Mouse (Mus musculus): ENCODE measurements around the gene Tmeff1. TPM values are rescaled to one million over a fixed set of nuclear protein-coding genes. Genes with fewer than 3 reads are reported as not detected.

Gene Tmeff1
- polyA plus RNA-seq, 1 experiment from 2014 or later = 276 TPM

DNA sequence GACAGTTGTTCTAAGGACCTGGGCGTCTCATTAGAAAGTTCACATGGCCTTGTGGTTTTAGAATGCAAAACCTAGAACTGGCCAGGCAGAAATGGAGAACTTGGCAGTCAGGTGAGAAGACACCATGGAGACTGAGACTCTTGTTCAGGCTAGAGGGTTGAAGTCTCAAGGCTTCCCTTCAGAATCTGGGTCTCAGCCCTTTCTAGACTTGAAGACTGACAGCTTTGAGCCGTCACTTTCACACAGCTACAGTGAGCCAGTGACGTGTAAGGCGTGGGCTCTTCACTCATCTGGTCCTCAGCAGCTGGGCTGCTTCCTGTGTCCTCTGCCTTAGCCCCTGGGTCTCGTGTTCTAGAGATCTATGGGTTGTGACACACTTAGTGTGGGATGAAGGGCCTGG is 7.4 kb downstream of the Tmeff1 start:
- Histone ChIP-seq H3K36me3 (no peaks in the 10 kb centered on the region; the same call in 1 of the 2 replicates), H3K4me2 (no peak overlapping the region), H3K27me3 (replicated peaks) (no peaks in the 10 kb centered on the region), H3K27ac (replicated peaks) (no peak overlapping the region), H3K9ac (replicated peaks) (no peak overlapping the region), H3K4me1 (peaks cover 7% of the 10 kb centered on the region), H3K4me3 (replicated peaks) (no peak overlapping the region), H3K9me3 (replicated peaks) (no peaks in the 10 kb centered on the region)
- no peak for ATAC-seq (ENCODE audit: low FRiP score)
- 90% methylated on average over 5 of the region's 5 CpGs for WGBS

DNA sequence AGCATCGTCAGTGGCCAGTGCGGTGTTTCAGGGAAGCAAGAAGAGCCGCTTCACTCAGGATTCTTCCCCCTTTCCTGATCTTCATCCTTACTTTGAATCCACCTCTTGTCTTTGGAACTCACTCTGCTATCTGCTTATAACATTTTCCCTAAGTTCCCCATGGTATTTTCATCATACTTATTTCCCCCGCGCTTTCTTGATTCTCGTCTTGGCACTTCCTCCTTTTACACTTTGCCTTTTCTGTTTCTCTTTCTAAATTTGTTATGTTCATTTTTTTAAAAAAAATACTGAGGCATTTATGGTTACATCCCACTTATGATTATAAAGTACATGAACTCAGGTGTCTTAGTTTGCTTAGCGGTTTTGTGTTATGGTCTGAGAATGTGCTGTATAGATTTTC is 7.9 kb downstream of the Tmeff1 start:
- no peak overlapping the region for H3K27ac ChIP-seq (replicated peaks)
- no peaks in the 10 kb centered on the region; the same call in 1 of the 2 replicates for H3K36me3 ChIP-seq
- no peak overlapping the region for H3K4me3 ChIP-seq (replicated peaks)
- 94% methylated on average over 7 of the region's 7 CpGs for WGBS
- H3K9me3 ChIP-seq (replicated peaks) = no peaks in the 10 kb centered on the region
- H3K27me3 ChIP-seq (replicated peaks) = no peaks in the 10 kb centered on the region
- no peak overlapping the region for H3K4me2 ChIP-seq
- peaks cover 9% of the 10 kb centered on the region for H3K4me1 ChIP-seq
- no peak for ATAC-seq (ENCODE audit: low FRiP score)
- H3K9ac ChIP-seq (replicated peaks) = no peak overlapping the region

DNA sequence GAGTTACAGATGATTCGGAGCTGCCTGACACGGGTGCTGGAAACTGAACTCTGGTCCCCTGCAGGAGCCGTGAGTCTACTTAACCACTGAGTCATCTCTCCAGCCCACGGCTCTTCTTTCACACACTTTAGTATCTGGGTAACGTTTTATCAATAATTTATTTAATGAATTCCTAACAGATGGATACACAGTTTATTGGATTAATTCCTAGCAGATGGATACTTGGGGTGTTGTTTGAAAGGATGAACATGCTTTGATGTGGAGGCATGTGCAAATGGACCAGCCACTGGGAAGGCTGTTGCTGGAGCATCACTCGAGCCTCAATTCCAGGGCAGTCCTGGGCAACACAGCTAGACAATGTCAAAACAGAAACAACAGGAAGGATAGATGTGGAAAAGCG is 11.1 kb downstream of the Tmeff1 start:
- Histone ChIP-seq H3K36me3 (no peaks in the 10 kb centered on the region; the same call in 1 of the 2 replicates), H3K4me3 (replicated peaks) (no peak overlapping the region), H3K4me1 (peaks cover 5% of the 10 kb centered on the region), H3K27ac (replicated peaks) (no peak overlapping the region), H3K27me3 (replicated peaks) (no peaks in the 10 kb centered on the region), H3K4me2 (no peak overlapping the region), H3K9me3 (replicated peaks) (no peaks in the 10 kb centered on the region), H3K9ac (replicated peaks) (no peak overlapping the region)
- ATAC-seq (ENCODE audit: low FRiP score) = no peak
- whole genome bisulfite sequencing = 85% methylated on average over 7 of the region's 7 CpGs

DNA sequence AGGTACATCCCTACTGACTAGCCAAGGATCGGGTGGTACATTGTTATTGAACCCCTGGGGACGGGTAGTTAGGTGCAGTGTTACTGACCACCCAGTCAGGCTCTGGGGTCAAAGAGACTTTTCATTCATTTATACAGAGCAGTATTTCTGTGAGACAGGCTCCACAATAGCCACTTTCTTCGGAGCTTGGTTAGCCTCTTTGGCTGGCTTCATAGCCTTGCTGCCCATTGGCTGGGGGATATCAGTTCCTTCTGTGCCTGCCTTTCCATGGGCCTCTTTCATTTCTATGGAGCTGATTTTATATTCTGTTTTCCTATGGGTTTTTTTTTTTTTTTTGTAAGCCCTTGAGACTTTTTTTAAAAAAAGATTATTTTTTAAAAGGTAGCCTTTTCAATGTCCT is 20.7 kb downstream of the Tmeff1 start:
- Histone ChIP-seq H3K9me3 (replicated peaks) (no peaks in the 10 kb centered on the region), H3K4me1 (peaks cover 12% of the 10 kb centered on the region), H3K4me2 (no peak overlapping the region), H3K27ac (replicated peaks) (0 out of 2 replicates have a peak overlapping the region, but pooled peaks have one; percentile 56), H3K4me3 (replicated peaks) (no peak overlapping the region), H3K9ac (replicated peaks) (no peak overlapping the region), H3K27me3 (replicated peaks) (no peaks in the 10 kb centered on the region), H3K36me3 (no peaks in the 10 kb centered on the region; the same call in 1 of the 2 replicates)
- WGBS = 28% methylated on average over 3 of the region's 3 CpGs
- peak; percentile 29; the same call in 1 of the 2 replicates for ATAC-seq (ENCODE audit: low FRiP score)

DNA sequence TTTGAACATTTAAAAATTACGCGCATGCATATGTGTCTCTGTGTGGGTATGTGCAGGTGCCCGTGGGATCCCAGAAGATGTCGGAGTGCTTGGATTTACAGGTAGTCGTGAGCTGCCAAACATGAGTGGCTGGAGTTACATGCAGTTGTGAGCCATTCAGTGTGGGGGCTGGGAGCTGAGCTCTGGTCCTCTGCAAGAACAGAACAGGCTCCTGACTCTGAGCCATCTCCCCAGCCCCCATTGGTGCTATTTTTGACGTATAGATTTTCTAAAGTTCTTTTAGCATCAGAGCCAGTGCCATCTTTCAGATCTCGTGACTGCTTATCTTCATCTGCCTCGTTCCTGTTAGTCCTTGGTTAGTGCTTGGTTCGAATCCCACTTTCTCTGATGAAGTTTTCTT is 24.5 kb downstream of the Tmeff1 start:
- peaks cover 6% of the 10 kb centered on the region; the same call in 1 of the 2 replicates for H3K36me3 ChIP-seq
- 91% methylated on average over 9 of the region's 9 CpGs for WGBS
- peaks cover 7% of the 10 kb centered on the region; the same call in 1 of the 2 replicates for H3K4me1 ChIP-seq
- H3K4me3 ChIP-seq (replicated peaks) = no peak overlapping the region
- H3K9ac ChIP-seq (replicated peaks) = no peak overlapping the region
- H3K9me3 ChIP-seq (replicated peaks) = no peaks in the 10 kb centered on the region
- H3K27ac ChIP-seq (replicated peaks) = no peak overlapping the region
- ATAC-seq (ENCODE audit: low FRiP score) = no peak
- no peak overlapping the region for H3K4me2 ChIP-seq
- no peaks in the 10 kb centered on the region for H3K27me3 ChIP-seq (replicated peaks)

DNA sequence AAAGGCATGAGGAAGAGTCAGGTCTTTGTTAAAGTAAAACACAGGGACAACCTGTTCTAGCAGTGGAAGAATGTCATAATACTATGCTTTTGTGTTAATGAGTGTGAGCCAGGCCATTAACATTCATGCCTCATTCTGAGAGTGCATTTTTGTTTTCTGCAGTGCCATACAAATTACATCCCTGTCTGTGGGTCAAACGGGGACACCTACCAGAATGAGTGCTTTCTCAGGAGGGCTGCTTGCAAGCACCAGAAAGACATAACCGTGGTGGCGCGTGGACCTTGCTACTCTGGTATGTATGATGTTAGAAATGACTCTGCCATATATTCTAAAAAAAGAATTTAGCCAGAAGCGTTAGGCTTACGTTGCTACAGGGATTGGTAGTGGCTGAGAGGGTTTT is 25.3 kb downstream of the Tmeff1 start:
- Histone ChIP-seq H3K4me2 (no peak overlapping the region), H3K4me1 (peaks cover 7% of the 10 kb centered on the region; the same call in 1 of the 2 replicates), H3K27ac (replicated peaks) (no peak overlapping the region), H3K4me3 (replicated peaks) (no peak overlapping the region), H3K9ac (replicated peaks) (no peak overlapping the region), H3K27me3 (replicated peaks) (no peaks in the 10 kb centered on the region), H3K9me3 (replicated peaks) (no peaks in the 10 kb centered on the region), H3K36me3 (peaks cover 6% of the 10 kb centered on the region; the same call in 1 of the 2 replicates)
- ATAC-seq (ENCODE audit: low FRiP score) = no peak
- 87% methylated on average over 6 of the region's 6 CpGs for WGBS

DNA sequence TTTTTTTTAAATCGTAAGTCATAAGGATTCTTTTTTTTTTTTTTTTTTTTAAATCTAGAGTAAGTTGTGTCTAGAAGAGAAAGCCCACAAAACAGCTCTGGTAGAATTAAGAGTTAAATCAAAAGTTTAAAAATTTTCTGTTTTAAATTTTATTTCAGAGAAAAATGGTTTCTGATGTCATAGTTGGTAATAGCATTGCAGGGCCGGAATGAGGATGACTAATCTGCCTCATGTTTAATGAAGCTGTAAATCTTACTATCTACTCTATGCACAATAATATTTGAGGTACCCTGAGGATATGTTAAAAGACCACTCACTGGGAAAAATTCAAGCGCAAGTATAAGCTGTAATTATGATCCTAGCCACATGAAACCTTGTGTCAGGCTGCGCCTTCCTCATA is 30.5 kb downstream of the Tmeff1 start:
- H3K4me1 ChIP-seq = no peaks in the 10 kb centered on the region
- 75% methylated on average over 4 of the region's 4 CpGs for WGBS
- H3K36me3 ChIP-seq = peaks cover 17% of the 10 kb centered on the region
- ATAC-seq (ENCODE audit: low FRiP score) = no peak
- no peaks in the 10 kb centered on the region for H3K27me3 ChIP-seq (replicated peaks)
- H3K4me3 ChIP-seq (replicated peaks) = no peak overlapping the region
- H3K4me2 ChIP-seq = no peak overlapping the region
- no peak overlapping the region for H3K9ac ChIP-seq (replicated peaks)
- H3K27ac ChIP-seq (replicated peaks) = no peak overlapping the region
- H3K9me3 ChIP-seq (replicated peaks) = no peaks in the 10 kb centered on the region

DNA sequence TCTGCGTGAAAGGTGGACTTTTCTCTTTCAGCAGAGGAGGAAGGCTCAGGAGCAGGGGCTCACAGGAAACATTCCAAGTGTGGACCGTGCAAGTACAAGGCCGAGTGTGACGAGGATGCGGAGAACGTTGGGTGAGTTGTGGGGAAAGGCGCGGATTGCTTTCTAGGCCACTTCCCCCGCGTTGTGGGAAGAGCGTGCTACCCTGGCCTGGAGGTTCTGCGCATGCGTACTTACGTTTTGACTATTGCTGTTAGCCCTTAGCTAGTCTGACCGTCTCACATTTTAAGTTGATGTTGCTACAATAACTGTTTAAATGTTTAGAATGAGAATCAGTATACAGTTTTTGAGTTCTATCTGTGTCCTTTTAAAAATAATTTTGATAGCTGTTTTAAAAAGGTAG is 32.2 kb downstream of the Tmeff1 start:
- Histone ChIP-seq H3K4me3 (replicated peaks) (no peak overlapping the region), H3K4me1 (no peaks in the 10 kb centered on the region), H3K9me3 (replicated peaks) (no peaks in the 10 kb centered on the region), H3K36me3 (peaks cover 20% of the 10 kb centered on the region), H3K27me3 (replicated peaks) (no peaks in the 10 kb centered on the region), H3K27ac (replicated peaks) (no peak overlapping the region), H3K9ac (replicated peaks) (no peak overlapping the region), H3K4me2 (no peak overlapping the region)
- WGBS = 96% methylated on average over 15 of the region's 15 CpGs
- ATAC-seq (ENCODE audit: low FRiP score) = no peak

DNA sequence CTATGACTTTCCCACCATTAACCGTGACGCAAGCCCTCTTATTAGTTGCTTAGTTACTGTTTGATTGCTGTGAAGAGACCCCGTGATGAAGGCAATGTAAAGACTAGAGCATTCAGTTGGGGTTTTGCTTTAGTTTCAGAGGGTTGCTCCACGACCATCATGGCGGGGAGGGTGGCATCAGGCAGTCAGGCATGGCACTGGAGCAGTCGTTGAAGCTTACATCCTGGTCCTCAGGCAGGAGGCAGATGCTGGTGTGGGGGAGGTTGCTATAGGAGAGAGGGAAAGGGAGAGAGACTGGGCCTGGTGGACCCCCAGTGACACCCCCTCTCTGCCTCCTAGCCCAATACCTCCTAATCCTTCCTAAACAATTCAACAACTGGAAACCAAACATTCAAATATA is 35.1 kb downstream of the Tmeff1 start:
- Histone ChIP-seq H3K36me3 (peaks cover 22% of the 10 kb centered on the region; the same call in 1 of the 2 replicates), H3K4me2 (no peak overlapping the region)

DNA sequence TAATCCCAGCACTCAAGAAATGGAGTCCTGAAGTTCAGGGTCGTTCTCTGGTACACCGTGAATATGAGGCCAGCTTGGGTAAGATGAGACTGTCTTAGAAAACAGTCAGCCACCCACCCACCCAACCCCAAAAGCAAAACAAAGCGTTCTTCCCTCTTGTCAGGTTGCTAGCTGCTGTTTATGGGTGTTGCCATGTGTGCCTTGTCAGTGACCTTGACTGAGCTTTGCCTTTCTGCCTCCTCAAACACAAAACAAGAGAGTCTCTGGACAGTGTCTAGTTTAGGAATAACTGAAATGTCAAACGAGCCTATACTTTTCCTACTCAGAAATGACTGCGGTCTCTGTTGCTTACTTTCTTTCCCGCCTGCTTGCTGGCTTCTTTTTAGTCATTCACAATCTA is 37.3 kb downstream of the Tmeff1 start:
- H3K27me3 ChIP-seq (replicated peaks) = no peaks in the 10 kb centered on the region
- H3K4me3 ChIP-seq (replicated peaks) = no peak overlapping the region
- no peaks in the 10 kb centered on the region for H3K9me3 ChIP-seq (replicated peaks)
- no peak overlapping the region for H3K9ac ChIP-seq (replicated peaks)
- no peak overlapping the region for H3K27ac ChIP-seq (replicated peaks)
- H3K4me1 ChIP-seq = peaks cover 5% of the 10 kb centered on the region; the same call in 1 of the 2 replicates
- H3K4me2 ChIP-seq = no peak overlapping the region
- WGBS = 93% methylated on average over 6 of the region's 6 CpGs
- ATAC-seq (ENCODE audit: low FRiP score) = no peak
- H3K36me3 ChIP-seq = peaks cover 22% of the 10 kb centered on the region

More for the DNA sequence above, 35.1 kb downstream of the Tmeff1 start:
- 84% methylated on average over 6 of the region's 6 CpGs for WGBS
- Histone ChIP-seq H3K4me3 (replicated peaks) (no peak overlapping the region), H3K9me3 (replicated peaks) (no peaks in the 10 kb centered on the region), H3K27ac (replicated peaks) (no peak overlapping the region), H3K9ac (replicated peaks) (no peak overlapping the region), H3K27me3 (replicated peaks) (no peaks in the 10 kb centered on the region), H3K4me1 (no peaks in the 10 kb centered on the region)
- no peak for ATAC-seq (ENCODE audit: low FRiP score)

DNA sequence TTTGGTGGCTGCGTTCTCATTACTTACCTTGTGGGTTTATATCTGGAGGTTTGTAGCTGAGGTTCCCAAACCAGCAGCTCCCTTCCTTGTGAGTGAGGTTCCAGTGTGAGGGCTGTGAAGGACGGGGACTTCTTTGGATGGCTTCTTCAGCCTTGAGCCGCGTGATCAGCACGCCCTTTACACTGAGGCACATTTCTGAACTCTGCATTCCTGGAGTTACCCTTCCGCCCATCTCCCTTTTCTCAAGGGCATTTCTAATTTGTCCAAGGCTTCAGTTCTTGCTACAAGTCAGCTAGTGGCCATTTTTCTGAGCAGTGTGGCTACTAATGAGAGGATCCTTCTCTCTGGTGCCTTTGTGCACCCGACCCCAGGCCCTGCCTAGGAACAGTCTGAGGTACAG is 38.0 kb downstream of the Tmeff1 start:
- peaks cover 25% of the 10 kb centered on the region for H3K36me3 ChIP-seq
- H3K9ac ChIP-seq (replicated peaks) = no peak overlapping the region
- H3K27ac ChIP-seq (replicated peaks) = no peak overlapping the region
- no peak for ATAC-seq (ENCODE audit: low FRiP score)
- 93% methylated on average over 7 of the region's 7 CpGs for WGBS
- no peak overlapping the region for H3K4me2 ChIP-seq
- H3K4me1 ChIP-seq = peaks cover 5% of the 10 kb centered on the region; the same call in 1 of the 2 replicates
- H3K4me3 ChIP-seq (replicated peaks) = no peak overlapping the region
- H3K9me3 ChIP-seq (replicated peaks) = no peaks in the 10 kb centered on the region
- no peaks in the 10 kb centered on the region for H3K27me3 ChIP-seq (replicated peaks)

DNA sequence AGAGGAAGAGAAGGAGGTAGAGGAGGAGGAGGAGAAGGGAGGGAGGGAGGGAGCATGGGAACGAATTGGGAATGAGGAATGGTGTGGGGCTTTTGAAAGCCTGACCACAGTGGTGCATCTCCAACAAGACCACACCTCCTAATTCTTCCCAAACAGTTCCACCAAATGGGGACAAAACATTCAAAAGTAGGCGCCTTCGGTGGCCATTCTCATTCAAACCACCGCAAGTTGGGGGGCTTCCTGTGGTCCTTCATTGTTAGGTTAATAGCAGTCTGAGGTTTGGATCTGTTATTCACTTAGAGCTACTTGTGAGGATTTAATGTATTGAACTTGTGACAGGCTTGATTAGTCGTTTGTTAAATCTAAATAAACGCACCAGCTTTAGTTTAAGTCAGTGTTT is 40.0 kb downstream of the Tmeff1 start:
- no peak overlapping the region for H3K4me2 ChIP-seq
- ATAC-seq (ENCODE audit: low FRiP score) = no peak
- 74% methylated on average over 6 of the region's 6 CpGs for WGBS
- no peaks in the 10 kb centered on the region for H3K27me3 ChIP-seq (replicated peaks)
- H3K36me3 ChIP-seq = peaks cover 41% of the 10 kb centered on the region
- peaks cover 5% of the 10 kb centered on the region; the same call in 1 of the 2 replicates for H3K4me1 ChIP-seq
- H3K27ac ChIP-seq (replicated peaks) = no peak overlapping the region
- no peak overlapping the region for H3K9ac ChIP-seq (replicated peaks)
- no peaks in the 10 kb centered on the region for H3K9me3 ChIP-seq (replicated peaks)
- H3K4me3 ChIP-seq (replicated peaks) = no peak overlapping the region
